Mouse (Mus musculus) spleen, adult 2 months (tissue): Measurements from ENCODE around the gene Itpkc. TPM values are rescaled to one million over a fixed set of nuclear protein-coding genes. Genes with fewer than 3 reads are reported as not detected.

ENCODE experiments used
- DNase-seq, 2 experiments: peaks; one replicate each; pipeline versions ENCODE4 v3.0.0 to v3.0.0-alpha.2; 2012 to 2021; ENCODE audit warnings: low spot score in 2 of 2, low read depth in 1 of 2
- H3K27ac ChIP-seq: fragments of 200-500 bp; 2 replicates; pipeline ENCODE4 v1.5.1; 2012; ENCODE audit warnings: low read length, inconsistent platforms; ENCODE audit not compliant: insufficient read depth
- H3K27me3 ChIP-seq: fragments of 200-500 bp; 2 replicates; pipeline ENCODE4 v1.6.1; 2012; ENCODE audit warnings: mild to moderate bottlenecking, moderate library complexity, low read length, inconsistent platforms; ENCODE audit not compliant: control insufficient read depth, insufficient read depth
- H3K36me3 ChIP-seq: fragments of 200-500 bp; 2 replicates; pipeline ENCODE4 v1.6.1; 2012; ENCODE audit warnings: mild to moderate bottlenecking, low read length, inconsistent platforms; ENCODE audit not compliant: control insufficient read depth, insufficient read depth
- H3K4me1 ChIP-seq: fragments of 200-500 bp; 2 replicates; pipeline ENCODE4 v1.6.1; 2011; ENCODE audit warnings: inconsistent platforms; ENCODE audit not compliant: control insufficient read depth, insufficient read depth, insufficient read length
- H3K4me3 ChIP-seq: fragments of 200-500 bp; 2 replicates; pipeline ENCODE4 v1.5.1; 2011; ENCODE audit warnings: mild to moderate bottlenecking, inconsistent platforms; ENCODE audit not compliant: insufficient read depth, insufficient read length; ENCODE audit errors: extremely low read depth
- CTCF ChIP-seq: fragments of 200-500 bp; IDR thresholded peaks from 2 replicates; pipeline ENCODE4 v1.5.1; 2011; ENCODE audit warnings: mild to moderate bottlenecking, inconsistent platforms; ENCODE audit not compliant: insufficient read depth, insufficient read length, insufficient replicate concordance; ENCODE audit errors: extremely low read depth
- POLR2A ChIP-seq: fragments of 200-500 bp; IDR thresholded peaks from 2 replicates; pipeline ENCODE4 v1.6.1; 2011; ENCODE audit warnings: low read depth, low read length, inconsistent platforms
- WGBS: fragments of 180-500 bp; shearing (Covaris S2); methylation state at CpG from one replicate; pipeline ENCODE4 v1.1.7; 2018; 5-methylcytosine and 5-hydroxymethylcytosine counted together
- polyA plus RNA-seq: library from polyadenylated mRNA; depleted of rRNA; stranded (reverse); fragments of >200 nt; gene quantifications from 2 replicates; pipeline ENCODE4 v1.2.3, GENCODE M21; 2012; rRNA removed

Gene Itpkc
- polyA plus RNA-seq, 1 experiment: 7.0 TPM

GRCm38 (mm10) chr7:27160921-27161320 lies 67.5 kb downstream of the Itpkc start:
- 53% methylated on average over 3 of the region's 3 CpGs for WGBS
- no peak for TF ChIP-seq POLR2A
- TF ChIP-seq CTCF: no peak

GRCm38 (mm10) chr7:27159882-27160281 lies 68.6 kb downstream of the Itpkc start:
- Histone ChIP-seq H3K27me3 (no peaks in the 10 kb centered on the region), H3K36me3 (peaks cover 22% of the 10 kb centered on the region), H3K27ac (0 out of 2 replicates have a peak overlapping the region, but pooled peaks have one; percentile 27), H3K4me1 (peaks cover 17% of the 10 kb centered on the region), H3K4me3 (no peak overlapping the region)
- 15% methylated on average over 8 of the region's 8 CpGs for WGBS
- TF ChIP-seq POLR2A (no peak), CTCF (peak; percentile 98)
- peak; percentile 68 to 83 for DNase-seq

More at GRCm38 (mm10) chr7:27160921-27161320, 67.5 kb downstream of the Itpkc start:
- Histone ChIP-seq H3K4me3 (no peak overlapping the region), H3K36me3 (peaks cover 23% of the 10 kb centered on the region), H3K27me3 (no peaks in the 10 kb centered on the region), H3K27ac (no peak overlapping the region), H3K4me1 (peaks cover 24% of the 10 kb centered on the region)
- DNase-seq: no peak

- H3K4me3 ChIP-seq: no peak overlapping the region
- TF ChIP-seq CTCF: no peak
- no peak for DNase-seq
- H3K27me3 ChIP-seq: no peaks in the 10 kb centered on the region
- WGBS: 96% methylated on average over 6 of the region's 6 CpGs
- no peak overlapping the region for H3K27ac ChIP-seq
- H3K36me3 ChIP-seq: peaks cover 18% of the 10 kb centered on the region
- H3K4me1 ChIP-seq: peaks cover 11% of the 10 kb centered on the region; the same call in 1 of the 2 replicates
These were observed 69.2 kb downstream of the Itpkc start for GRCm38 (mm10) chr7:27159256-27159655.

- no peak for TF ChIP-seq POLR2A
- TF ChIP-seq CTCF: no peak
- Histone ChIP-seq H3K36me3 (peaks cover 18% of the 10 kb centered on the region), H3K4me3 (no peak overlapping the region), H3K27me3 (no peaks in the 10 kb centered on the region), H3K27ac (no peak overlapping the region), H3K4me1 (peaks cover 5% of the 10 kb centered on the region; the same call in 1 of the 2 replicates)
- WGBS: 94% methylated on average over 9 of the region's 9 CpGs
- no peak for DNase-seq
These were observed 70.3 kb downstream of the Itpkc start for GRCm38 (mm10) chr7:27158171-27158570.

Other genes with a start within 250 kb of the Itpkc start
- gene Cyp2a12, start 199.6 kb downstream of the Itpkc start, polyA plus RNA-seq: 0.05 TPM in 1 of 2 replicates, not detected in the other
- gene Cyp2f2, start 108.8 kb downstream of the Itpkc start, polyA plus RNA-seq: 0.12 and 0.34 TPM in 2 replicates
- not detected in 2 replicates for gene Cyp2t4, start 74.9 kb downstream of the Itpkc start, polyA plus RNA-seq
- 83.0 and 97.5 TPM in 2 replicates for gene Egln2, start 61.9 kb downstream of the Itpkc start, polyA plus RNA-seq
- 78.8 and 111 TPM in 2 replicates for gene Rab4b, start 49.8 kb downstream of the Itpkc start, polyA plus RNA-seq
- gene Gm21983, start 47.6 kb downstream of the Itpkc start, polyA plus RNA-seq: not detected in 2 replicates
- gene Mia, start 47.5 kb downstream of the Itpkc start, polyA plus RNA-seq: 1.0 and 2.3 TPM in 2 replicates
- 9.5 and 12.1 TPM in 2 replicates for gene BC024978, start 32.9 kb downstream of the Itpkc start, polyA plus RNA-seq
- 93.7 and 142 TPM in 2 replicates for gene Snrpa, start 32.4 kb downstream of the Itpkc start, polyA plus RNA-seq
- 28.9 and 36.4 TPM in 2 replicates for gene Coq8b, start 4.4 kb upstream of the Itpkc start, polyA plus RNA-seq
- 6.1 and 7.6 TPM in 2 replicates for gene Numbl, start 29.8 kb upstream of the Itpkc start, polyA plus RNA-seq
- gene Ltbp4, start 109.0 kb upstream of the Itpkc start, polyA plus RNA-seq: 157 and 164 TPM in 2 replicates
- gene Shkbp1, start 127.4 kb upstream of the Itpkc start, polyA plus RNA-seq: 130 and 166 TPM in 2 replicates
- 0.47 and 0.54 TPM in 2 replicates for gene Gm20479, start 128.8 kb upstream of the Itpkc start, polyA plus RNA-seq
- 0.23 and 0.41 TPM in 2 replicates for gene Sptbn4, start 219.0 kb upstream of the Itpkc start, polyA plus RNA-seq
- gene Blvrb, start 219.3 kb upstream of the Itpkc start, polyA plus RNA-seq: 280 and 330 TPM in 2 replicates
- 13.9 and 16.0 TPM in 2 replicates for gene Sertad3, start 245.1 kb upstream of the Itpkc start, polyA plus RNA-seq